Mouse (Mus musculus): Measurements from ENCODE around the gene Olfr1323. TPM values are rescaled to one million over a fixed set of nuclear protein-coding genes. Genes with fewer than 3 reads are reported as not detected.

Gene Olfr1323
- polyA plus RNA-seq (2015; fragmentation: Nextera tagmentation; extraction: Ambion mirVana): not detected in 2 replicates

DNA sequence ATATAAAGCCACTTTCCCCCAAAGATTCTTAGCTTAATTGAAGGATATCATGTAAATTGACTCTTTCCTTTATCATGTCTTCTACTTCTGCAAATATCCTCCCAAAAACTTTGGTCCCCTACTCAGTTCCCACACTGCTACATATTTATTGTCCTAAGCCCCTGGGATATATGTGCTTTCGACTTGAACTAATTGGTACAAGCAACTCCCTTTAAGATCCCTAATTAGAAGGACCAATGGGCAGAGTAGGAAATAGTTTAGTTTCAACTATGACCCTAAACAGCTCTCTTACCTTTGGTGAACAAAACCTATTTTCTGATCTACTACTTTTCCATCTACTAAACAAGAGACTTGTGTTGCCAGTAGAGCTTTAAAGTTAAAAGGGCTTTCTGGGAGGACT lies at the start of gene Olfr1323:
Gene Olfr1323 (minus strand): TSS at position 101 of the 400 bp plus-strand sequence.
- ATAC-seq (ENCODE audit: insufficient number of reproducible peaks, insufficient read depth, low FRiP score, low TSS enrichment, low read depth): no peak
- whole genome bisulfite sequencing: 69% methylated on average over 1 of the region's 1 CpGs
- H3K27ac ChIP-seq: no peak within 1 kb of the TSS
- no peaks in the 10 kb centered on the region for H3K27me3 ChIP-seq
- H3K9ac ChIP-seq: no peak within 1 kb of the TSS
- H3K4me2 ChIP-seq: no peak within 1 kb of the TSS
- no peaks in the 10 kb centered on the region for H3K36me3 ChIP-seq
- no peak within 1 kb of the TSS for H3K4me3 ChIP-seq
- no peaks in the 10 kb centered on the region for H3K4me1 ChIP-seq
- H3K9me3 ChIP-seq: no peaks in the 10 kb centered on the region

GRCm38 (mm10) chrX:50012242-50012641 lies 6.9 kb downstream of the Olfr1323 start:
- 39% methylated on average over 4 of the region's 4 CpGs for WGBS
- no peaks in the 10 kb centered on the region for H3K36me3 ChIP-seq
- ATAC-seq (ENCODE audit: insufficient number of reproducible peaks, insufficient read depth, low FRiP score, low TSS enrichment, low read depth): no peak
- no peaks in the 10 kb centered on the region for H3K27me3 ChIP-seq
- H3K27ac ChIP-seq: no peak overlapping the region
- no peak overlapping the region for H3K4me3 ChIP-seq
- H3K9ac ChIP-seq: no peak overlapping the region
- no peaks in the 10 kb centered on the region for H3K9me3 ChIP-seq
- no peak overlapping the region for H3K4me2 ChIP-seq
- no peaks in the 10 kb centered on the region for H3K4me1 ChIP-seq

Other genes with a start within 250 kb of the Olfr1323 start
- gene Igsf1, start 221.6 kb downstream of the Olfr1323 start, polyA plus RNA-seq (2015; fragmentation: Nextera tagmentation; extraction: Ambion mirVana): 1.9 and 2.1 TPM in 2 replicates
- gene Olfr1322, start 127.9 kb downstream of the Olfr1323 start, polyA plus RNA-seq (2015; fragmentation: Nextera tagmentation; extraction: Ambion mirVana): not detected in 2 replicates

Data from embryonic facial prominence, embryonic 13.5 days (tissue).